Mouse (Mus musculus) C2C12 (cell line): ENCODE data around the gene Tex45. TPM values are rescaled to one million over a fixed set of nuclear protein-coding genes. Genes with fewer than 3 reads are reported as not detected.

Experiments used
- H3K27me3 ChIP-seq: one replicate; pipeline ENCODE4 v1.6.1; 2011; ENCODE audit not compliant: control insufficient read depth, insufficient read depth, insufficient read length
- H3K36me3 ChIP-seq: one replicate; pipeline ENCODE4 v1.6.1; 2011; ENCODE audit not compliant: control insufficient read depth, insufficient read depth
- H3K4me3 ChIP-seq: one replicate; pipeline ENCODE4 v1.5.1; 2011; ENCODE audit warnings: mild to moderate bottlenecking, control low read depth; ENCODE audit not compliant: poor library complexity, insufficient read depth, severe bottlenecking
- H3K79me2 ChIP-seq: one replicate; pipeline ENCODE4 v1.6.1; 2011; ENCODE audit not compliant: control insufficient read depth, insufficient read depth
- H3K79me3 ChIP-seq: one replicate; pipeline ENCODE4 v1.6.1; 2011; ENCODE audit warnings: low read depth, control low read depth
- H3ac ChIP-seq: one replicate; pipeline ENCODE3; 2011; ENCODE audit warnings: low read depth; ENCODE audit not compliant: control insufficient read depth, insufficient read length
- CEBPB ChIP-seq: IDR thresholded peaks from one replicate; pipeline ENCODE4 v1.6.1; 2011; ENCODE audit warnings: low read depth, mild to moderate bottlenecking, control low read depth, moderate library complexity
- CTCF ChIP-seq: IDR thresholded peaks from one replicate; pipeline ENCODE4 v1.5.1; 2011; ENCODE audit not compliant: control insufficient read depth, insufficient read depth, insufficient read length
- FOSL1 ChIP-seq: IDR thresholded peaks from one replicate; pipeline ENCODE4 v1.8.0; 2011; ENCODE audit warnings: mild to moderate bottlenecking, low read length; ENCODE audit not compliant: poor library complexity, insufficient read depth, severe bottlenecking
- MAX ChIP-seq: IDR thresholded peaks from one replicate; pipeline ENCODE4 v1.6.1; 2011; ENCODE audit warnings: mild to moderate bottlenecking, control low read depth
- MYOD1 ChIP-seq: IDR thresholded peaks from one replicate; pipeline ENCODE4 v1.6.1; 2011; ENCODE audit warnings: low read depth; ENCODE audit not compliant: control insufficient read depth, insufficient read length
- MYOG ChIP-seq: IDR thresholded peaks from one replicate; pipeline ENCODE4 v1.6.1; 2011; ENCODE audit not compliant: control insufficient read depth, insufficient read length; ENCODE audit errors: extremely low read depth
- USF1 ChIP-seq: IDR thresholded peaks from one replicate; pipeline ENCODE4 v1.6.1; 2011; ENCODE audit warnings: low read depth, mild to moderate bottlenecking, control low read depth, moderate library complexity
- polyA plus RNA-seq: library from polyadenylated mRNA; unstranded; fragments of >200 nt; fragmentation: generic; extraction: Trizol; gene quantifications from one replicate; pipeline ENCODE4 v1.2.1, GENCODE M21; 2012; ENCODE audit warnings: missing spikeins

Gene Tex45
- polyA plus RNA-seq, 1 experiment = not detected

- Histone ChIP-seq H3K27me3 (no peaks in the 10 kb centered on the region), H3K79me3 (no peaks in the 10 kb centered on the region), H3K79me2 (no peaks in the 10 kb centered on the region), H3K36me3 (peaks cover 13% of the 10 kb centered on the region), H3ac (no peak overlapping the region), H3K4me3 (no peak overlapping the region)
- TF ChIP-seq FOSL1 (no peak), CEBPB (no peak), MYOD1 (no peak), USF1 (no peak), CTCF (no peak), MYOG (no peak), MAX (no peak)
Measured at GRCm38 (mm10) chr8:3531936-3532335, 61.3 kb downstream of the Tex45 start.

GRCm38 (mm10) chr8:3536053-3536841, 65.6 kb downstream of the Tex45 start:
- H3K27me3 ChIP-seq = no peaks in the 10 kb centered on the region
- peaks cover 22% of the 10 kb centered on the region for H3K36me3 ChIP-seq
- no peak overlapping the region for H3ac ChIP-seq
- no peaks in the 10 kb centered on the region for H3K79me3 ChIP-seq
- H3K79me2 ChIP-seq = no peaks in the 10 kb centered on the region
- no peak overlapping the region for H3K4me3 ChIP-seq
- TF ChIP-seq FOSL1 (no peak), CTCF (no peak), USF1 (no peak), MYOG (no peak), MYOD1 (no peak), MAX (no peak), CEBPB (no peak)

Other genes starting within 250 kb of the Tex45 start
- 2.6 TPM for gene Insr, start 191.2 kb upstream of the Tex45 start, polyA plus RNA-seq
- not detected for gene A430078G23Rik, start 117.4 kb upstream of the Tex45 start, polyA plus RNA-seq
- 18.4 TPM for gene Arhgef18, start 77.9 kb upstream of the Tex45 start, polyA plus RNA-seq
- gene Pex11g, start 3.2 kb upstream of the Tex45 start, polyA plus RNA-seq = 1.5 TPM
- gene Zfp358, start 22.3 kb downstream of the Tex45 start, polyA plus RNA-seq = 30.6 TPM
- gene Mcoln1, start 29.6 kb downstream of the Tex45 start, polyA plus RNA-seq = 38.7 TPM
- 18.6 TPM for gene Pnpla6, start 44.5 kb downstream of the Tex45 start, polyA plus RNA-seq
- gene C330021F23Rik, start 97.1 kb downstream of the Tex45 start, polyA plus RNA-seq = not detected
- gene Camsap3, start 116.4 kb downstream of the Tex45 start, polyA plus RNA-seq = 0.19 TPM
- gene Xab2, start 150.5 kb downstream of the Tex45 start, polyA plus RNA-seq = 38.2 TPM
- 55.4 TPM for gene Pet100, start 150.7 kb downstream of the Tex45 start, polyA plus RNA-seq
- 0.70 TPM for gene Pcp2, start 154.7 kb downstream of the Tex45 start, polyA plus RNA-seq
- gene Stxbp2, start 160.1 kb downstream of the Tex45 start, polyA plus RNA-seq = 8.9 TPM
- gene Retn, start 184.9 kb downstream of the Tex45 start, polyA plus RNA-seq = not detected
- not detected for gene Mcemp1, start 194.9 kb downstream of the Tex45 start, polyA plus RNA-seq
- gene Fcor, start 201.5 kb downstream of the Tex45 start, polyA plus RNA-seq = 0.95 TPM
- 36.7 TPM for gene Trappc5, start 205.4 kb downstream of the Tex45 start, polyA plus RNA-seq
- gene Fcer2a, start 223.3 kb downstream of the Tex45 start, polyA plus RNA-seq = 0.01 TPM
- gene Clec4g, start 249.8 kb downstream of the Tex45 start, polyA plus RNA-seq = not detected